Comparison of ENCODE assay signal across 8 mouse cellular contexts in genomic region chr11:72796773-72797338, GRCm38 (mm10). TPM values are rescaled to one million over a fixed set of nuclear protein-coding genes. Genes with fewer than 3 reads are reported as not detected.
DNase-seq lines count a peak whose midpoint lies in the region; ATAC-seq and TF ChIP-seq lines count a peak whose summit lies in the region.

No protein-coding gene starts in this region.

- ATAC-seq in limb, embryonic 15.5 days (ENCODE audit: insufficient number of reproducible peaks, low FRiP score, low TSS enrichment, low read depth), result no peak

- H3K4me1 ChIP-seq in spleen, adult 2 months (ENCODE audit: control insufficient read depth, insufficient read depth, insufficient read length), result peaks cover 2% of the 10 kb centered on the region; the same call in 1 of the 2 replicates
- peaks cover 12% of the 10 kb centered on the region for H3K4me1 ChIP-seq in limb, embryonic 15.5 days

- no peaks in the 10 kb centered on the region for H3K9me3 ChIP-seq in limb, embryonic 15.5 days

- TF ChIP-seq CTCF in spleen, adult 2 months (IDR thresholded peaks at IDR 0.05; ENCODE audit: extremely low read depth, insufficient read depth, insufficient read length, insufficient replicate concordance), result no peak

- peak; percentile 3 for DNase-seq in embryo, embryonic 10.5 days (ENCODE audit: low spot score)
- DNase-seq in embryo, embryonic 9.5 days (ENCODE audit: extremely low spot score), result no peak
- DNase-seq in spleen, adult 2 months (ENCODE audit: low read depth in 1 of 2, low spot score in 2 of 2), result no peak
- DNase-seq in spleen, adult 18-20 months, result no peak
- DNase-seq in yolk sac, embryonic 10.5 days (ENCODE audit: low spot score), result peak; percentile 4
- DNase-seq in right cerebral cortex, postnatal 25 days, result no peak
- no peak for DNase-seq in urinary bladder, postnatal 14 days (ENCODE audit: low spot score)

- H3K4me3 ChIP-seq in spleen, adult 2 months (ENCODE audit: extremely low read depth, insufficient read depth, insufficient read length), result peak overlapping the region; percentile 67
- peak overlapping the region; percentile 83 for H3K4me3 ChIP-seq in limb, embryonic 15.5 days

- no peak overlapping the region for H3K27ac ChIP-seq in spleen, adult 2 months (ENCODE audit: insufficient read depth, low read length)
- H3K27ac ChIP-seq in limb, embryonic 15.5 days, result no peak overlapping the region

- peak overlapping the region; percentile 64 for H3K4me2 ChIP-seq in limb, embryonic 15.5 days

- TF ChIP-seq POLR2A in spleen, adult 2 months (IDR thresholded peaks at IDR 0.05; ENCODE audit: low read depth, low read length), result no peak

- H3K9ac ChIP-seq in limb, embryonic 15.5 days, result peak overlapping the region; percentile 81

- H3K36me3 ChIP-seq in spleen, adult 2 months (ENCODE audit: control insufficient read depth, insufficient read depth, low read length), result no peaks in the 10 kb centered on the region
- H3K36me3 ChIP-seq in limb, embryonic 15.5 days, result no peaks in the 10 kb centered on the region

- 14% methylated on average over 10 of the region's 10 CpGs for WGBS in spleen, adult 2 months
- 13% methylated on average over 10 of the region's 10 CpGs for WGBS in limb, embryonic 15.5 days

- no peaks in the 10 kb centered on the region for H3K27me3 ChIP-seq in spleen, adult 2 months (ENCODE audit: control insufficient read depth, insufficient read depth, low read length)
- H3K27me3 ChIP-seq in limb, embryonic 15.5 days, result no peaks in the 10 kb centered on the region

RNA-seq across cellular contexts. Expression of gene Zzef1, which starts 0.8 kb away (rescaled TPM):
- 27.4 and 29.3 TPM in 2 replicates for polyA plus RNA-seq in spleen, adult 2 months (2012; rRNA removed)
- polyA plus RNA-seq in limb, embryonic 15.5 days (2015; fragmentation: Nextera tagmentation; extraction: Ambion mirVana), result 8.6 and 9.2 TPM in 2 replicates

RNA-seq across cellular contexts. Expression of gene Cyb5d2, which starts 0.9 kb away (rescaled TPM):
- 2.4 and 2.8 TPM in 2 replicates for polyA plus RNA-seq in spleen, adult 2 months (2012; rRNA removed)
- 7.6 and 8.2 TPM in 2 replicates for polyA plus RNA-seq in limb, embryonic 15.5 days (2015; fragmentation: Nextera tagmentation; extraction: Ambion mirVana)

Comparison
In these comparisons a context has a peak if more than half of its experiments do, and no peak if none do; other contexts are left out.
1. DNase-seq: peak in embryo, embryonic 10.5 days (single experiment) and yolk sac, embryonic 10.5 days (single experiment); none in embryo, embryonic 9.5 days (single experiment), spleen, adult 2 months (0 of 2), spleen, adult 18-20 months (0 of 2), right cerebral cortex, postnatal 25 days (single experiment) and urinary bladder, postnatal 14 days (single experiment).